Mouse (Mus musculus): ENCODE measurements around the gene Nfkbil1. TPM values are rescaled to one million over a fixed set of nuclear protein-coding genes. Genes with fewer than 3 reads are reported as not detected.

Gene Nfkbil1
- polyA plus RNA-seq (2012; rRNA removed): 15.7 and 37.5 TPM in 2 replicates

GRCm38 (mm10) chr17:35235614-35236389 lies at the start of gene Nfkbil1:
Gene Nfkbil1, minus strand, starts transcription at chr17:35235792.

GRCm38 (mm10) chr17:35262664-35263522 lies 27.3 kb upstream of the Nfkbil1 start, which contains the start of gene H2-D1:
Gene H2-D1, plus strand, starts transcription at chr17:35262730.

GRCm38 (mm10) chr17:35241305-35242014 lies 5.9 kb upstream of the Nfkbil1 start, which contains the start of gene Ddx39b:
Gene Ddx39b, plus strand, starts transcription at chr17:35241746.

DNA sequence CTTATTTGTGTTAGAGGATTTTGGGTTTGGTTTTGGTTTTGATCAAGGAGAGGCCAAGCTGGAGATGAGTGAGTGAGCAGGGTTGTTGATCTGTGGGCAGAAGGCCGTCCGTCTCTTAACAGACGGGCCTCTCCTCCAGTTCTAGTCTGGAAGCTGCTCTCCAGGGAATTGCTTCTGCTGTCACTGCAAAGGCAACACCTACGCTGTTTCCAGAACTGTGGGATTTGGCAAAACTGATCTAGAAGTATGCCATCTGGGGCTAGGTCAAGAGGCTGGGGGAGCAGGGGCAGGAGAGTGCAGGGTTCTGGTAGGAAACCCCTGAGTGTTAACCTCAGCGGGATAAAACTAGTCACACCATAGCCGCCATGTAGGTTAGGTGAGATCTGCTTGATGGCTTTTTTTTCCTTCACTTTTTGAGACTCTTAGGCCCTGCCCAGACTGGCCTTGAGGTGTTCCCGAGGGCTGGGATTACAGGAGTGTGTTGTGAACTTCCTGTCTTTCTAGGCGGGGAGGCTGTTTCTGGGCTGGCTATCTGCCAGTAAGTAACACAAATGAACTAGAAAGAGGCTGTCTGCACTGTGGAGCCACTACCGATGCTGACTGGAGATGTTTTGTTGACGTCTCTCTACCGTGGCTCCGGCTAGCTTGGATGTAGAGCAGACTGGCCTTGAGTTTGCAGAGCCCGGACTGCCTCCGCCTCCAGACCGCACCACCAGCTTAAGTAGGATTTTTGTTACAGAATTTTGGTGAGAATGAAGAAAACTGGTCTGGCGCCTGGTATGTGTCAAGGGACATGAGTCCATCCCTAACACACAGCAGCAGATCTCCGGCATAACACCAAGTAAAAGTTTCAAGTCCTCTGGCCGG lies 2.2 kb downstream of the Nfkbil1 start, which contains the start of gene Atp6v1g2:
Gene Atp6v1g2 (plus strand): TSS at position 547 of the 867 bp plus-strand sequence.

GRCm38 (mm10) chr17:35220156-35220952 lies 15.2 kb downstream of the Nfkbil1 start, which contains the start of gene Gm16181:
Gene Gm16181, plus strand, starts transcription at chr17:35220834.

DNA sequence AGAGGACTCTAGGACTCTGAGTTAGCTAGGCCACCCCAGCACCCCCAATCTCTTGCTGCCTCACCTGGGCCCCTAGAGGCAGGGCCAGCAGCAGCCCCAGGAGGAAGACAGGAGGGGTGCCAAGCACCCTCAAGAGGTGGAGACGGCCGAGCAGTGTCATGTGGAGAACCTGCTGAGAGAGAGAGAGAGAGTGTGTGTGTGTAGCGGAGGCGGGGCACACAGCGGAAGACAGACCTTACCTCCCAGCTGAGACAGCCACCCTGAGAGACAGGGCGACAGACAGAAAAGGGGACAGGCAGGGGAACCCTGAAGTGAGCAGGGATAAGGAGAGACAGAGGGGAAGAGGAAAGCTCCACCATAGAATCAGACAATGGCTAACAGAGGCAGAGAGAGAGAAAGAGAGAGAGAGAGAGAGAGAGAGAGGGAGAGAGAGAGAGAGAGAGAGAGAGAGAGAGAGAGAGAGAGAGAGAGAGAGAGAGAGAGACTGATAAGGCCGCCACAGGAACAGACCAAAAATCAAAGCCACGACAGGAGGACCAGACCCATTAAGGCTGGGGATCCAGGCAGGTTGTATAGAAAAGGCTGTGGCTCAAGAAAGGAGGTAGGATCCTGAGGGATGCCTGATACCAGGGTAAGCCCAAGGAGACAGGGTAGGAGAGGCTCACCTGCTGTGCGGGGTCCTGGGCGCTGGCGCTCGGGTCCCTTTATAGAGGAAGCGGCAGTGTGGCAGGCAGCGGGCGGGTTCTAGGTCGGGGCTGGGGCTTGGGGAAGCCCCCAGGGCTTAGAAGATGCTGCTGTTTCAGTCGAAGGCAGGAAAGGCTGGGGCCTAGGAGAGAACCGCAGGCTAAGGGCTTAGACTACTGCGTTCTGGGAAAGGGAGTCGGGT lies 30.9 kb downstream of the Nfkbil1 start, which contains the start of gene Lta:
Gene Lta (minus strand): TSS at position 858 of the 886 bp plus-strand sequence.

GRCm38 (mm10) chr17:35201787-35202186 lies 33.8 kb downstream of the Nfkbil1 start, which contains the start of gene Tnf:
Gene Tnf, minus strand, starts transcription at chr17:35202007.

DNA sequence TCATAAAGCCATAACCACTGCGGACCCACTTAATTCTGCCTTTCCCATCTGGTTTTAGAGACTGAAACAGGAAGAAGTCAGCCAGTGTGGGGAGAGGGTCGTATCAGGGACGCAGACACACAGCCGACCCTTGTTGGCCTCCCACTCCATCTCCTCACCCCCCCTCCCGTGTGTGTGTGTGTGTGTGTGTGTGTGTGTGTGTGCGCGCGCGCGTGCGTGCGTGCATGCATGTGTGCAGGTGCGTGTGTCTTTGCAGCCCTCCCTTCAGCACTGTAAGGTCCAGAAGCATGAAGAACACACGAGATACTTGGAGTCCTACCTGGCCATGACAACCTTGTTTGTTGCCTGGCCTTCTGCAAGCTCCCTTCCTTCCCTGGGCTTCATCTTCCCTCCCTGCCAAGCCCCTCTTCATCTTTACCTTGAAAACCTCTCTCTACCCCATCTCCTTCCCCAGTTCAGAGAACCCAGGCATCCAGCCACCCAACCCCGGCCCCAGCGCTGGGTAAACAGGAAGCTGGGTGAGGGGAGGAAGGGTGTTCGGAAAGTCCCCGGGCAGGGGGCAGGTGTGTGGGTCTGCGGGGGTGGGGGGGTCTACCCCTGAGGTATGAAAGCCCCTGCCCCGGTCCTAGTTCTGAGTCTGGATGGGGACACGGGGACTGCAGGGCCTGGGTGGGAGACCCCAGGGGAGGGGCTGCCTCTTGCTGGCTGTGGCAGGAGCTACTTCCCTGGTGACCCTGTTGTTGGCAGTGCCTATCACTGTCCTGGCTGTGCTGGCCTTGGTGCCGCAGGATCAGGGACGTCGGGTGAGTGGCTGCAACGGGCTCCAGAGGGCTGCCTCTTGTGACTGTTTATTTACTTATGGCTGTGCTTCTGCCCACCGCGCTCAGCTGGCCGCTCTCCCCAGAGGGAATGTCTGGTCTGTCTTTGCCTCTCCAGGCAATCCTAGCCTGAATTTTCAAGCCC lies 41.4 kb downstream of the Nfkbil1 start, which contains the start of gene Ltb:
Gene Ltb (plus strand): TSS at position 559 of the 963 bp plus-strand sequence.

DNA sequence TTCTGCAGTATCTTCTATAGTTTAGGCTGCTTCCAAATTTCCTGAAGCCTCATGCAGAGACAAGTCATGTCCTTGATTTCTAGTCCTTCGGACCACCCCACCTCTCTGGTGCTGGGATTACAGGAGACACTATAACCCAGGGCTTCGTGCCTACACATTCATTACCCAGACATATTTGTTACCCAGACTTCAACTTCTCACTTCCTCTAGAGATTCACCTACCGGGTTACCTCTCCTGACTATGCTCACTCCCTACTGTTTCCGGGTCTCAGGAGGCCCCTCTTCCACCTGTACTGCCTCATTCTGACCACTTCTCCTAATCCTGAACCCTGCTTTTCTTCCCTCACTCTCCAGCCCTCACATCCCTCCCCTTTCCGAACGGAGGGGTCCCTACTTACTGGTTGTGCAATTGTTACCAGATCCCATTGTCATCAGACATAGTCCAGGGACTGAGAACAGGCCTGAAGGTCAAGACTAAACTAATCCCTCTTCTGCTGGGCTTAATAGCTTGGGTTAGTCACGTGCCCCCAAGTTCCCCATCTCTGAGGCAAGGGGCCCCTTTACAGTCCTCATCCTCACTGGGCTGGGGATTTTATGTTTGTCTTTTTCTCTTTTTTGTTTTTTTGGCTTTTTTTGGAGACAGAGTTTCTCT lies 47.5 kb downstream of the Nfkbil1 start, which contains the start of gene Lst1:
Gene Lst1 (minus strand): TSS at position 481 of the 652 bp plus-strand sequence.

DNA sequence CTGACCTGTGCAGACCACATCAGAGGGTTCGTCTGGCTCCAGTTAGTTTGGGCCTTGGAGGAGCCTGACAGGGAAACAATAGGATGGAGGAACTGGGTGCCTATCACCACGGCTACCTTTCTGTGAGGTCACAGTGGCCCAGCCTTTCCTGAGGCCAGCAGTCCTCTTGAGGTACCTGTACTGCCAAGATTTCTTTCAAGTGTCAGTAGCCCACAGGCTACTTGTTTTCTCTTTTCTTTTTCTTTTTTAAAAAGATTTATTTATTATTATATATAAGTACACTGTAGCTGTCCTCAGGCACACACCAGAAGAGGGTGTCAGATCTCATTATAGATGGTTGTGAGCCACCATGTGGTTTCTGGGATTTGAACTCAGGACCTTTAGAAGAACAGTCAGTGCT lies 59.6 kb downstream of the Nfkbil1 start, which contains the start of gene Aif1:
Gene Aif1 (minus strand): TSS at position 101 of the 400 bp plus-strand sequence.

Other genes starting within 250 kb of the Nfkbil1 start
- 95.5 and 126 TPM in 2 replicates for gene Vars, start 234.8 kb downstream of the Nfkbil1 start, polyA plus RNA-seq (2012; rRNA removed)
- gene Vwa7, start 219.2 kb downstream of the Nfkbil1 start, polyA plus RNA-seq (2012; rRNA removed): 1.9 and 2.2 TPM in 2 replicates
- 0.58 and 1.9 TPM in 2 replicates for gene Sapcd1, start 207.8 kb downstream of the Nfkbil1 start, polyA plus RNA-seq (2012; rRNA removed)
- gene Msh5, start 189.0 kb downstream of the Nfkbil1 start, polyA plus RNA-seq (2012; rRNA removed): 2.6 and 5.6 TPM in 2 replicates
- gene Clic1, start 185.8 kb downstream of the Nfkbil1 start, polyA plus RNA-seq (2012; rRNA removed): 131 and 147 TPM in 2 replicates
- gene Ddah2, start 176.8 kb downstream of the Nfkbil1 start, polyA plus RNA-seq (2012; rRNA removed): 16.3 and 20.7 TPM in 2 replicates
- gene Ly6g6c, start 170.4 kb downstream of the Nfkbil1 start, polyA plus RNA-seq (2012; rRNA removed): 243 and 312 TPM in 2 replicates
- 0.42 and 0.65 TPM in 2 replicates for gene Mpig6b, start 169.6 kb downstream of the Nfkbil1 start, polyA plus RNA-seq (2012; rRNA removed)
- 99.6 and 112 TPM in 2 replicates for gene Ly6g6e, start 158.9 kb downstream of the Nfkbil1 start, polyA plus RNA-seq (2012; rRNA removed)
- gene Ly6g6d, start 157.7 kb downstream of the Nfkbil1 start, polyA plus RNA-seq (2012; rRNA removed): 5.1 and 6.4 TPM in 2 replicates
- gene Ly6g6f, start 150.2 kb downstream of the Nfkbil1 start, polyA plus RNA-seq (2012; rRNA removed): 1.2 and 2.0 TPM in 2 replicates
- 88.7 and 152 TPM in 2 replicates for gene Abhd16a, start 146.5 kb downstream of the Nfkbil1 start, polyA plus RNA-seq (2012; rRNA removed)
- gene Ly6g5c, start 127.5 kb downstream of the Nfkbil1 start, polyA plus RNA-seq (2012; rRNA removed): 1.4 TPM in 1 of 2 replicates, not detected in the other
- 1.2 and 2.2 TPM in 2 replicates for gene Ly6g5b, start 120.4 kb downstream of the Nfkbil1 start, polyA plus RNA-seq (2012; rRNA removed)
- 9.3 and 11.8 TPM in 2 replicates for gene Gpank1, start 114.3 kb downstream of the Nfkbil1 start, polyA plus RNA-seq (2012; rRNA removed)
- 258 and 301 TPM in 2 replicates for gene Csnk2b, start 113.7 kb downstream of the Nfkbil1 start, polyA plus RNA-seq (2012; rRNA removed)
- 13.7 and 19.0 TPM in 2 replicates for gene D17H6S53E, start 109.4 kb downstream of the Nfkbil1 start, polyA plus RNA-seq (2012; rRNA removed)
- gene Apom, start 103.7 kb downstream of the Nfkbil1 start, polyA plus RNA-seq (2012; rRNA removed): 0.08 and 0.20 TPM in 2 replicates
- 92.9 and 94.1 TPM in 2 replicates for gene Bag6, start 100.6 kb downstream of the Nfkbil1 start, polyA plus RNA-seq (2012; rRNA removed)
- gene Prrc2a, start 70.9 kb downstream of the Nfkbil1 start, polyA plus RNA-seq (2012; rRNA removed): 262 and 284 TPM in 2 replicates
- gene Aif1, start 59.7 kb downstream of the Nfkbil1 start, polyA plus RNA-seq (2012; rRNA removed): 0.11 and 0.48 TPM in 2 replicates
- 3.7 and 6.5 TPM in 2 replicates for gene Lst1, start 47.4 kb downstream of the Nfkbil1 start, polyA plus RNA-seq (2012; rRNA removed)
- gene Ltb, start 41.4 kb downstream of the Nfkbil1 start, polyA plus RNA-seq (2012; rRNA removed): 1.5 and 5.7 TPM in 2 replicates
- 0.24 and 0.42 TPM in 2 replicates for gene Tnf, start 33.8 kb downstream of the Nfkbil1 start, polyA plus RNA-seq (2012; rRNA removed)
- gene Lta, start 30.4 kb downstream of the Nfkbil1 start, polyA plus RNA-seq (2012; rRNA removed): 0.10 and 0.36 TPM in 2 replicates
- gene Gm16181, start 15.0 kb downstream of the Nfkbil1 start, polyA plus RNA-seq (2012; rRNA removed): 0.42 TPM in 1 of 2 replicates, not detected in the other
- gene Atp6v1g2, start 2.1 kb downstream of the Nfkbil1 start, polyA plus RNA-seq (2012; rRNA removed): 1.3 and 1.7 TPM in 2 replicates
- 74.9 and 91.6 TPM in 2 replicates for gene Ddx39b, start 6.0 kb upstream of the Nfkbil1 start, polyA plus RNA-seq (2012; rRNA removed)
- 243 and 319 TPM in 2 replicates for gene H2-D1, start 26.9 kb upstream of the Nfkbil1 start, polyA plus RNA-seq (2012; rRNA removed)
- gene H2-Q1, start 84.6 kb upstream of the Nfkbil1 start, polyA plus RNA-seq (2012; rRNA removed): 0.04 TPM in 1 of 2 replicates, not detected in the other
- gene H2-Q2, start 106.5 kb upstream of the Nfkbil1 start, polyA plus RNA-seq (2012; rRNA removed): 0.18 and 0.54 TPM in 2 replicates
- gene H2-Q4, start 143.8 kb upstream of the Nfkbil1 start, polyA plus RNA-seq (2012; rRNA removed): 29.8 and 31.3 TPM in 2 replicates
- 5.2 and 5.8 TPM in 2 replicates for gene H2-Q6, start 189.1 kb upstream of the Nfkbil1 start, polyA plus RNA-seq (2012; rRNA removed)
- gene H2-Q7, start 203.4 kb upstream of the Nfkbil1 start, polyA plus RNA-seq (2012; rRNA removed): 12.4 and 12.6 TPM in 2 replicates
- 1.8 and 5.2 TPM in 2 replicates for gene H2-Q10, start 234.3 kb upstream of the Nfkbil1 start, polyA plus RNA-seq (2012; rRNA removed)